Mouse (Mus musculus) lung, postnatal 0 days (tissue): ENCODE measurements around the gene Zfp456.

Source experiments
- CTCF ChIP-seq: IDR thresholded peaks from 2 replicates; pipeline ENCODE4 v1.5.1; 2016; ENCODE audit warnings: antibody characterized with exemption, mild to moderate bottlenecking
- EP300 ChIP-seq: IDR thresholded peaks from 2 replicates; pipeline ENCODE4 v1.6.1; 2016; ENCODE audit warnings: antibody characterized with exemption, mild to moderate bottlenecking, control low read depth

- TF ChIP-seq EP300: no peak
- no peak for TF ChIP-seq CTCF
These were observed 40.1 kb upstream of the Zfp456 start for GRCm38 (mm10) chr13:67415759-67416158.
